Mouse (Mus musculus): ENCODE data around the gene Gpr62.

GRCm38 (mm10) chr9:106430015-106430264 lies 35.8 kb downstream of the Gpr62 start:
- TF ChIP-seq CTCF (IDR thresholded peaks at IDR 0.05; ENCODE audit: insufficient read depth, low read length), result no peak
- no peak for TF ChIP-seq POLR2A (IDR thresholded peaks at IDR 0.05; ENCODE audit: borderline replicate concordance, extremely low read depth, low read depth, low read length)

Data from lung, adult 2 months (tissue).